Mouse (Mus musculus): ENCODE measurements around the gene Cd3e.

DNA sequence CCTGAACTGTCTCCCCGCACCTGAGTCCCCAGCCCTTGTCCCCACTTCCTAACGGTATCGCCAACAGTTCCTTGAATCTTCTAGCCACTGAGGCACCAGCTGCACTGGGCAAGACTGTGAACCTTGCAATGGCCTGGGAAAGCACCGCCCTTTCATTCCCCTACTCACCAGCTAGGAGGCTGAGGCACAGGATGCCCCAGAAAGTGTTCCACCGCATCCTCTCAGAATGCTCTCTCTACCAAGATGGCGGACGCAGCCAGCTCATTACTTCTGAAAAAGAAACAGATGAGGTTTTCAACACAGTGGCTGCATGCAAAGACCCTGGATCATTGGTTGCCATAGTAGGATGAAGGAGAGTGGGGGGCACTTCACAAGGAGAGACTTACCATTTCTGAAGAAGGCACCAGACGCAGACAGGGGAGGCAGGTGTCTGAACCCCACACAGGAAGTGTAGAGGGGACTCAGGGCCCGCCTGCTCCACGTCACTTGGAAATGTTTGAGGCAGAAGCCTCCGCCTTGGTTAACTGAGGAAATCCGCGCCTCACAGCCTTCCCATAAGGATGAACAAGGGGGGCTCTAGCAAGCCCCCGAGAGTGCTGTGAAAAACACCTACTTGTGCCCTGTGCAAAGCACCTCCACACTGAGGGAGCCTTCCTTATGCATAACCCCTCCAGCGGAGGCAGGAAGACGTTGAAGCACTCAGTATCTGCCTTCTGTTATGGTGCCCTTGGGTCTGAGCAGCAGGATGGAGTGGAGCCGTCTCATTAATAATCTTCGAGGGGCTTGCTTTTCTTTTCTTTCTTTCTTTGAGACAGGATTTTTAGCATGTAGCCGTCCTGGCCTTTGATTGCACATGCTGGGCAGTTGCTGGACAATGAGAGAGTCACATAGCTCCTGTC is at the start of gene Cd3e:
- TF ChIP-seq CTCF (IDR thresholded peaks at IDR 0.05; ENCODE audit: low read depth) (no peak), EP300 (IDR thresholded peaks at IDR 0.05; ENCODE audit: low read depth) (no peak)
